Mouse (Mus musculus) forebrain, embryonic 16.5 days (tissue): Measurements from ENCODE around the gene B3galt5. TPM values are rescaled to one million over a fixed set of nuclear protein-coding genes. Genes with fewer than 3 reads are reported as not detected.

ENCODE experiments used
- ATAC-seq: fragments of 200-750 bp; cut with Nextera tagmentation; 2 replicates; pipeline ENCODE4 v1.8.0; 2017; ENCODE audit warnings: mild to moderate bottlenecking, moderate library complexity
- H3K27ac ChIP-seq: fragments of 300-500 bp; sonication (generic); 2 replicates; pipeline ENCODE4 v1.5.1; 2014; ENCODE audit warnings: low read length, control low read depth
- H3K27me3 ChIP-seq: fragments of 300-500 bp; sonication (generic); replicated peaks from 2 replicates; pipeline ENCODE4 v1.6.1; 2014; ENCODE audit warnings: low read length; ENCODE audit not compliant: control insufficient read depth, insufficient read depth
- H3K36me3 ChIP-seq: fragments of 300-500 bp; sonication (generic); 2 replicates; pipeline ENCODE4 v1.6.1; 2014; ENCODE audit not compliant: control insufficient read depth, insufficient read depth
- H3K4me1 ChIP-seq: fragments of 300-500 bp; sonication (generic); replicated peaks from 2 replicates; pipeline ENCODE4 v1.6.1; 2014; ENCODE audit warnings: low read length; ENCODE audit not compliant: control insufficient read depth, insufficient read depth
- H3K4me2 ChIP-seq: fragments of 300-500 bp; sonication (generic); 2 replicates; pipeline ENCODE4 v1.6.1; 2014; ENCODE audit warnings: mild to moderate bottlenecking, low read length, control low read depth
- H3K4me3 ChIP-seq: fragments of 300-500 bp; sonication (generic); replicated peaks from 2 replicates; pipeline ENCODE4 v1.5.1; 2014; ENCODE audit warnings: mild to moderate bottlenecking, low read length, control low read depth
- H3K9ac ChIP-seq: fragments of 300-500 bp; sonication (generic); replicated peaks from 2 replicates; pipeline ENCODE4 v1.6.1; 2014; ENCODE audit warnings: low read depth, low read length, control low read depth
- H3K9me3 ChIP-seq: fragments of 300-500 bp; sonication (generic); 2 replicates; pipeline ENCODE4 v1.6.1; 2016; ENCODE audit warnings: low read length; ENCODE audit not compliant: control insufficient read depth
- WGBS: fragments of 180-500 bp; shearing (Covaris S2); extraction: QIAGEN DNeasy Blood & Tissue Kit; methylation state at CpG from one replicate; pipeline ENCODE4 v1.1.7; 2014; 5-methylcytosine and 5-hydroxymethylcytosine counted together
- polyA plus RNA-seq: library from polyadenylated mRNA; unstranded; fragments of >200 nt; fragmentation: Nextera tagmentation; extraction: Ambion mirVana; gene quantifications from 2 replicates; pipeline ENCODE4 v1.2.1, GENCODE M21; 2015

B3galt5 gene
- polyA plus RNA-seq, 1 experiment from 2014 or later = 2.2 TPM

DNA sequence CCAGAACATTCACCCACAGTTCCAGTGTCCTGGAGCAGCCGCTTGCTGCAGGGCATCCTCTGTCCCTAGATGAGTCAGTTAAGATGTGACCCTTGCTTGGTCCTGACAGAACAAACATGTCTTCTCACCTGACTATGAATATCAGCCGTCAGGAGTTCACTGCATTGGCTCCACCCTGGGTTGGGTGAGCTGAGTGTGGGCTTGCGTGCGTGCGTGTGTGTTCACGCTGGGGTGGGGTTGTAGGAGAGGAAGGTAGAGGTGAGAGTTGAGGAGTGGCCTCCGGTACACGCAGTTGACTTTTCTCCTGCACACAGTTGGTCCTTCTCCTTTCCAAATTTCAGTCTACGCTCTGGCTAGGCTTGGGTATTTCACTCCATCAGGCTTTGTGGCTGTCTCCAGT is 47.0 kb downstream of the B3galt5 start:
- Histone ChIP-seq H3K27ac (no peak overlapping the region), H3K4me1 (peaks cover 6% of the 10 kb centered on the region), H3K4me3 (no peak overlapping the region), H3K4me2 (no peak overlapping the region), H3K27me3 (peaks cover 5% of the 10 kb centered on the region; the same call in 1 of the 2 replicates), H3K36me3 (no peaks in the 10 kb centered on the region), H3K9ac (no peak overlapping the region), H3K9me3 (no peaks in the 10 kb centered on the region)
- WGBS = 96% methylated on average over 9 of the region's 9 CpGs
- ATAC-seq = no peak

DNA sequence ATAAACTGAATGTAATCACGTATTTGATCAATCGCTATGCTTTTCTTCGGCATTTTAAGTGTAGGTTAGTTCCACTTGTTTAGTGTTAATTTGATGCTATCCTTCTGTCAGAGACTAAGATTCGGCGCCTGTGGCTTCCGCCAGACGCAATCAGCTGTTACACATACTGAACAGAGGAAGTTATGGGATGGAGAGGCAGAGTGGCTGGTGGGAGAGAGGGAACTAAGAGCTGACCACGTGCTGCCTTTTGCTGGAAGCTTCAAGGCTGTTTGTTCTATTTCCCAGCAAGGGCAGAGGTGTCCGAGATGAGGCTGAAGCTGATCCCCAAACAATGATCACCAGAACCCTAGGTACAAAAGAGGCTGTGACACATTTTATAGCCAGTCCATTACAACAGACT is 56.3 kb downstream of the B3galt5 start:
- Histone ChIP-seq H3K4me3 (no peak overlapping the region), H3K4me1 (no peaks in the 10 kb centered on the region), H3K36me3 (no peaks in the 10 kb centered on the region), H3K9ac (no peak overlapping the region), H3K27me3 (no peaks in the 10 kb centered on the region), H3K9me3 (no peaks in the 10 kb centered on the region), H3K4me2 (no peak overlapping the region), H3K27ac (no peak overlapping the region)
- no peak for ATAC-seq
- 68% methylated on average over 9 of the region's 9 CpGs for WGBS

DNA sequence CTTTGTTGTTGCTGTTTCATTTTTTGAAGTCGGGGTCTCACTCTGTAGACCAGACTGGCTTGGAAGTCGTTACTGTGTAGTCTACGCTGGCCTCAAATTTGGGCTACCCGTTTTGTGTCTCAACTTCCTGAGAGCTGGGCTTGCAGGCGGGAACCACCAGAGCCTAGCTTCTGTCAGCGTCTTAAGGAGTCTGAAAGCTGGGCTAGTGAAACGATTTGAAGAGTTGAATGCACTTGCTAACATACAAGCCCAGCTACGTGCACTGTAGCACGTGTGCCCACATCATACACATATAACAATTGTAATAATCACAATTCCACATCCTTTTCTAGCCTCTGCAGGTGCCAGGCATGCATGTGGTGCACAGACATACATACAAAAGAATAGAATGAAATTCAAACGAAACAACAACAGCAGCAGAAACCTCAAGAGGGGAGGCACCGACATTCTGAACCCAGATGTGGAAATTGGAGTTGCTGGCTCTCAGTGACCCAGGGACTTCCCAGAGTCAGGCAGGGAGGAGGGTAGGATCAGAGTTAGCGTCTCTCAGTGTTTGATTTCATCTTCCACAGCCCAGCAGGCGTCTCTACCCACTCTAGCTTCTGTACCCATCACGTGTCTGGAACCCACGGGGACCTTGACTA is 57.1 kb downstream of the B3galt5 start:
- ATAC-seq = no peak
- Histone ChIP-seq H3K4me1 (no peaks in the 10 kb centered on the region), H3K27ac (no peak overlapping the region), H3K9me3 (no peaks in the 10 kb centered on the region), H3K36me3 (no peaks in the 10 kb centered on the region), H3K9ac (no peak overlapping the region), H3K4me2 (no peak overlapping the region), H3K4me3 (no peak overlapping the region), H3K27me3 (no peaks in the 10 kb centered on the region)
- WGBS = 68% methylated on average over 15 of the region's 15 CpGs

DNA sequence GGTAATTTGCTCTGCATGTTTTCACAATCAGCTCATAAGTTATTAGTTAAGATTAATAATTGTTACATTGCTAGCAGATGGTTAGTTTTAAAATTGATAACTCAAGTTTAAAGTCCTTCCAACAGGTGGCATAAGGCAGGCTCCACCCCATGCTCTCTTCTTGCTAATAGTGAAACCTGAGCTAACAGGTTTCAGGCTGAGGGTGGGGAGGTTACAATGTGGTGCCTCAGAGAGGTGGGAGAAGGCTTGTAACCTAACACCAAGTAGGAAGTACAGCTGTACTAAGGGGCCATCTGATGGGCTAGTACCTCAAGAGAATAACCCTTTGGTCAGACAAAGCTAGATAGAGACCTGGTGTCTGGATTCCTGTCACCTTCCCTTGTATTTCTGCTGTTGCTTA is 62.5 kb downstream of the B3galt5 start:
- no peak overlapping the region for H3K4me3 ChIP-seq
- H3K9me3 ChIP-seq = no peaks in the 10 kb centered on the region
- H3K27ac ChIP-seq = no peak overlapping the region
- no peaks in the 10 kb centered on the region for H3K27me3 ChIP-seq
- ATAC-seq = no peak
- no peak overlapping the region for H3K4me2 ChIP-seq
- H3K36me3 ChIP-seq = no peaks in the 10 kb centered on the region
- no peaks in the 10 kb centered on the region for H3K4me1 ChIP-seq
- no peak overlapping the region for H3K9ac ChIP-seq

DNA sequence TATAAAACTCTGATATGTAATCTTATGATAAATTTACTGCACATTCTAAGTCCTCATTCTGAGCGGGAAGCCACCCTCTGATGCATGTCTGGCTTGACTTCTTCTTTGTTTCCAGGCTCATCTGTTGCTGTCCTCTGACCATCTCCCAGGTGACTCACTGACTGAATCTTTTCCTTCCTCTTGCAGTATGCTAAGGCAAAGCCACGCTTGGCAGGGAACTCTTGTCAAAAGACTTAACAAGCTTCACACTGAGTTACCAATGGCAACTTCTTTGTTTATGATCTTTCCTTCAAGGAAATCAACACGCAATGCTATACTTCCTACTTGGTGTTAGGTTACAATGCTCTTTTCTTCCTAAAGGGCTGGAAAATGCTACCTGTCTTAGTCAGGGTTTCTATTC is 63.0 kb downstream of the B3galt5 start:
- Histone ChIP-seq H3K36me3 (no peaks in the 10 kb centered on the region), H3K27me3 (no peaks in the 10 kb centered on the region), H3K4me1 (no peaks in the 10 kb centered on the region), H3K9me3 (no peaks in the 10 kb centered on the region), H3K27ac (no peak overlapping the region), H3K9ac (no peak overlapping the region), H3K4me3 (no peak overlapping the region), H3K4me2 (no peak overlapping the region)
- WGBS = 58% methylated on average over 3 of the region's 3 CpGs
- no peak for ATAC-seq

DNA sequence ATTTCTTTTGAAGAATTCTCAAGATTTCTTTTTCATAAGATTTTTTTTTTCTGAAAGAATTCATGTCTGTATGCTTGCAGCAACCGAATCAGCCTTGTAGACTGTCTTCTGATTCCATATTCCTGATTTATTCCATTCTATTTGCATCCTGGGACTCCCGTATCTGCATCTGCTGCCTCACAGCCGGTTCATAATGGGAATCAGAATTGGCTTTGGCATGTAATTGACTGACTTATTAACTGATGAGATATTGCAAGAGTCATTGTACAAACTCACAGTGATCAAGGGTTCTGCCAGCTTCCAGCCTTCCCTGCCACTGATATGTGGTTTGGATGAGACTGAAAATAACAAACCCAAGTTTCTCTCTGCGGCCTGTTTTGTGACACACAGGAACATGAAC is 67.8 kb downstream of the B3galt5 start:
- Histone ChIP-seq H3K9me3 (no peaks in the 10 kb centered on the region), H3K9ac (no peak overlapping the region), H3K4me3 (no peak overlapping the region), H3K27me3 (no peaks in the 10 kb centered on the region), H3K4me1 (no peaks in the 10 kb centered on the region), H3K4me2 (no peak overlapping the region), H3K27ac (no peak overlapping the region), H3K36me3 (no peaks in the 10 kb centered on the region)
- ATAC-seq = no peak
- whole genome bisulfite sequencing = 77% methylated on average over 4 of the region's 4 CpGs

DNA sequence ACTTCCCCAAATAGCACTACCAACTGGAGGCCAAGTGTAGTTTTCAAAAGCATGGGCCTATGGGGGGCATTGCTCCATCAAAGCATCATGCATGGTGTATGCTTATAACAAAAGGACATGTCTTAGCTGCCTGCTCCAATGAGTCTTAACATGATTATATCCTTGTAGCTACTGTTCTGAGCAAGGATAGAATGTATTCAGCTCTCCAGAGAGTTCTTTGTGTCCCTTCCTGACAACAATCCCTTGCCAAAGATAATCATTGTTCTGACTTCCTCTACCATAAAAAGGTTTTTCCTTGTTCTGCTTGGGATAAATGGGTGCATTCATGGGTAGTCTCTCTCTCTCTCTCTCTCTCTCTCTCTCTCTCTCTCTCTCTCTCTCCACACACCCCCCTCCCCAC is 68.8 kb downstream of the B3galt5 start:
- H3K4me2 ChIP-seq = no peak overlapping the region
- no peak overlapping the region for H3K9ac ChIP-seq
- no peak for ATAC-seq
- H3K36me3 ChIP-seq = no peaks in the 10 kb centered on the region
- no peaks in the 10 kb centered on the region for H3K4me1 ChIP-seq
- no peaks in the 10 kb centered on the region for H3K27me3 ChIP-seq
- no peaks in the 10 kb centered on the region for H3K9me3 ChIP-seq
- no peak overlapping the region for H3K27ac ChIP-seq
- no peak overlapping the region for H3K4me3 ChIP-seq

DNA sequence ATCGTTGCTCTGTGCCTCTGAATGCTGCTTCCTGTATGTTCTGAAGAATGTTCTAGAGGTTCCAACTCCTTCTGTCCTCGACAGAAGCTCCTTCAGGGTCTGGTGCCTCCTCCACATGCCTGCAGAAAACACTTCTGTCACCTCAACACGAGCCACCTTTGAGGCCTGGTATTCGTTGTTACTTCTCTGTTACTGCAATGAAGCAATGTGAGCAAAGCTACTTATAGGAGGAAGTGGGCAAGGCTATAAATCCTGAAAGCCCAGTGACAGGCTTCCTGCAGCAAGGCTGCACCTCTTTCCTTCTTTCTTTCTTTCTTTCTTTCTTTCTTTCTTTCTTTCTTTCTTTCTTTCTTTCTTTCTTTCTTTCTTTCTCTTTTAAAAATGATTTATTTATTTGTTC is 71.3 kb downstream of the B3galt5 start:
- Histone ChIP-seq H3K4me1 (no peaks in the 10 kb centered on the region), H3K27me3 (no peaks in the 10 kb centered on the region)
- ATAC-seq = no peak

DNA sequence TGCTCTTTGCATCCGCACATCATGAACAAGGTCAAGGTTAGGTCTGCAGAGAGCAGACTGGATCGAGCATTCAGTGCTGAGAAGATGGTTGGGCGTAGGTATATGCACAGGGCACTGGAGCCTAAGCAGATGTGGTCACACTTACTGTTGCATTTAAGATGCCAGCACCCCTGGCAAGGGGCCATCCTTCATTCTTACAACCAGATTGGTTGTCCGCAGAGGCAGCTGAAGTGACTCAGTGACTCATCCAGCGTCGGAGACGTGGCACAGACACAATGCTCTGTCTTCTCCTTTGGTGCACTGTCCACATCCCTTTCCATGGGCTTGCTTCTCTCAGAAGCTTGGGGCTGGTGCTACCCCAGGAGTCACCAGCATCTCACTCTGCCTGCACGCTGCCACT is 82.2 kb downstream of the B3galt5 start:
- H3K4me3 ChIP-seq = no peak overlapping the region
- H3K4me1 ChIP-seq = no peaks in the 10 kb centered on the region
- H3K27ac ChIP-seq = no peak overlapping the region
- H3K27me3 ChIP-seq = no peaks in the 10 kb centered on the region
- no peaks in the 10 kb centered on the region for H3K9me3 ChIP-seq
- H3K36me3 ChIP-seq = no peaks in the 10 kb centered on the region
- no peak for ATAC-seq
- WGBS = 92% methylated on average over 8 of the region's 8 CpGs
- H3K4me2 ChIP-seq = no peak overlapping the region
- no peak overlapping the region for H3K9ac ChIP-seq

More for the DNA sequence above, 71.3 kb downstream of the B3galt5 start:
- WGBS = 82% methylated on average over 4 of the region's 4 CpGs
- Histone ChIP-seq H3K36me3 (no peaks in the 10 kb centered on the region), H3K27ac (no peak overlapping the region), H3K9me3 (no peaks in the 10 kb centered on the region), H3K4me3 (no peak overlapping the region), H3K9ac (no peak overlapping the region), H3K4me2 (no peak overlapping the region)

DNA sequence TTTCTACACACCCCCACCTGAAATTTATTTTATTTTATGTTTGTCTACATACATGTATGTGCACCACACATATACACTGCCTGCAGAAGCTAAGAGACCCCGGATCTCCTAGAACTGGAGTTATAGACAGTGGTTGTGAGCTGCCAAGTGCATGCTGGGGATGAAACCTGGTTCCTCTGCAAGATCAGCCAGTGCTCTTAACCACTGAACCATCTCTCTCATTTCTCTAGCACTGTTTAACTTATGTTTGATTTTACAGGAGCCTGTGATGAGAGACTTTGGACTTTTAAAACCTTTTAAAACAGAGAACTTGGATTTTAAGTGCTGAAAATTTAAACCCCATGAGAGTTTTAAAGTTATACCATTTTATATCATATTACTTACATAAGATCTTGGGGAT is 87.1 kb downstream of the B3galt5 start:
- no peaks in the 10 kb centered on the region for H3K27me3 ChIP-seq
- H3K9me3 ChIP-seq = no peaks in the 10 kb centered on the region
- H3K9ac ChIP-seq = no peak overlapping the region
- no peaks in the 10 kb centered on the region for H3K36me3 ChIP-seq
- ATAC-seq = no peak
- no peak overlapping the region for H3K4me2 ChIP-seq
- H3K4me1 ChIP-seq = peaks cover 8% of the 10 kb centered on the region
- 92% methylated on average over 1 of the region's 1 CpGs for WGBS
- H3K27ac ChIP-seq = no peak overlapping the region
- H3K4me3 ChIP-seq = no peak overlapping the region
